Mouse (Mus musculus) E14TG2a.4 (cell line): ENCODE data around the gene Npc2.

Source experiments
- CTCF ChIP-seq: conservative IDR thresholded peaks from 2 replicates; pipeline ENCODE4 v1.5.1; 2014; ENCODE audit warnings: low read length
- NANOG ChIP-seq: IDR thresholded peaks from 2 replicates; pipeline ENCODE4 v1.6.1; 2014; ENCODE audit warnings: borderline replicate concordance, low read length, mixed read lengths

DNA sequence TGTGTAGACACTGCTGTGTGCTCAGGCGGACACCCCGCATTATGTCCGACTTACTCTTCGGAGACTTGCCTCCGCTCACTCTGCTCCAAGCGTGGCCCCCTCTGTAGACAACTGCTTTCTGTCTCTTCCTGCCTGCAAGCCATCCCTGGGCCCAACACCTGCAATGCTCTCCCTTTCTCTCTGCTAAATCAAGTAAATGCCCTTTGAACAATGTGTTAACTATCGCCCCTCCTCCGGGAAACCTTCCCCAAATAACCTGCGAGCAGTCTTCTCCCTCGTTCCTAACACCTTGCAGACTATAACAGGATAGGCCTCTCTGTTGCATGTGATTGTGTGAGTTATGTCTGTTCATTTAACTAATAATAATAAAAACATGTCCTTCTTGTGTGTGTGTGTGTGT lies 29.5 kb downstream of the Npc2 start:
- no peak for TF ChIP-seq CTCF
- TF ChIP-seq NANOG: no peak
